Comparison of ENCODE assay signal across 36 mouse cellular contexts in genomic region chr19:39745357-39745756, GRCm38 (mm10). TPM values are rescaled to one million over a fixed set of nuclear protein-coding genes. Genes with fewer than 3 reads are reported as not detected.
"Had no signal": no experiment of that assay in that cellular context is flagged by ENCODE, and none has a peak within 500 bp of the region (broad histone marks: within the 10 kb centered on the region; RNA-seq: fewer than 3 reads in every experiment).

No protein-coding gene starts in this region.

- H3K27me3 ChIP-seq: heart, embryonic 12.5 days; hindbrain, embryonic 12.5 days; kidney, embryonic 15.5 days; limb, embryonic 12.5 days; liver, embryonic 13.5 days had no signal

- H3K9ac ChIP-seq: heart, embryonic 12.5 days; hindbrain, embryonic 12.5 days; hindbrain, embryonic 14.5 days; kidney, embryonic 15.5 days; limb, embryonic 12.5 days; liver, embryonic 13.5 days had no signal

- DNase-seq: gastrocnemius, postnatal 25 days; heart, adult 18-20 months; heart, postnatal 10 days; heart, postnatal 4 days; kidney, adult 11 months; kidney, adult 9 months; kidney, postnatal 14 days; kidney, postnatal 36 days; layer of hippocampus, adult 9-11 months; layer of hippocampus, postnatal 36 days; liver; liver, embryonic 13.5 days had no signal

- H3K36me3 ChIP-seq: heart, embryonic 10.5 days; heart, embryonic 12.5 days; hindbrain, embryonic 10.5 days; hindbrain, embryonic 12.5 days; kidney, embryonic 15.5 days; limb, embryonic 10.5 days; limb, embryonic 12.5 days; liver, embryonic 13.5 days had no signal

- H3K27ac ChIP-seq: heart, embryonic 10.5 days; hindbrain, embryonic 10.5 days; hindbrain, embryonic 12.5 days; hindbrain, embryonic 14.5 days; kidney, embryonic 15.5 days; kidney, postnatal 0 days; limb, embryonic 10.5 days; limb, embryonic 12.5 days; liver, embryonic 13.5 days had no signal

- H3K4me2 ChIP-seq: heart, embryonic 12.5 days; hindbrain, embryonic 12.5 days; hindbrain, embryonic 14.5 days; kidney, embryonic 15.5 days; limb, embryonic 12.5 days; liver, embryonic 11.5 days; liver, embryonic 13.5 days had no signal

- H3K4me3 ChIP-seq: heart, embryonic 10.5 days; heart, embryonic 12.5 days; hindbrain, embryonic 10.5 days; hindbrain, embryonic 12.5 days; kidney, embryonic 15.5 days; limb, embryonic 10.5 days; limb, embryonic 12.5 days; liver, embryonic 13.5 days had no signal

- H3K9me3 ChIP-seq: heart, embryonic 10.5 days; hindbrain, embryonic 10.5 days; hindbrain, embryonic 12.5 days; kidney, embryonic 15.5 days; limb, embryonic 10.5 days; limb, embryonic 12.5 days; liver, embryonic 13.5 days had no signal

- ATAC-seq: hindbrain, embryonic 16.5 days; inflammation-experienced regulatory T-cells, adult 6 months had no signal

- H3K4me1 ChIP-seq: heart, embryonic 10.5 days; heart, embryonic 12.5 days; hindbrain, embryonic 10.5 days; hindbrain, embryonic 12.5 days; kidney, embryonic 15.5 days; limb, embryonic 10.5 days; limb, embryonic 12.5 days; liver, embryonic 13.5 days had no signal

RNA-seq across cellular contexts. Expression of gene Cyp2c68, which starts 4.5 kb away (rescaled TPM):
- total RNA-seq: gastrocnemius, adult 8-10 months; gastrocnemius, postnatal 25 days; granulocyte monocyte progenitor cell, adult 5-6 weeks; heart, adult 18-20 months; heart, adult 8-10 months; heart, postnatal 10 days; heart, postnatal 25 days; heart, postnatal 4 days; layer of hippocampus, adult 18-20 months; layer of hippocampus, adult 8-10 months; layer of hippocampus, postnatal 14 days; layer of hippocampus, postnatal 36 days; left cerebral cortex, adult 18-20 months; left cerebral cortex, adult 8-10 months; left cerebral cortex, postnatal 14 days; left cerebral cortex, postnatal 36 days had no signal
- polyA plus RNA-seq: heart, embryonic 14.5 days; hindbrain, embryonic 10.5 days; hindbrain, embryonic 12.5 days; hindbrain, embryonic 14.5 days; hindbrain, embryonic 16.5 days; inflammation-experienced regulatory T-cells, adult 6 months; kidney, postnatal 0 days; limb, embryonic 10.5 days; limb, embryonic 12.5 days had no signal
